Mouse (Mus musculus) embryonic facial prominence, embryonic 10.5 days (tissue): ENCODE measurements around the gene Pdgfc. TPM values are rescaled to one million over a fixed set of nuclear protein-coding genes. Genes with fewer than 3 reads are reported as not detected.

Experiments
- polyA plus RNA-seq: library from polyadenylated mRNA; unstranded; fragments of >200 nt; fragmentation: Nextera tagmentation; extraction: Ambion mirVana; gene quantifications from 2 replicates; pipeline ENCODE4 v1.2.1, GENCODE M21; 2016

Gene Pdgfc
- polyA plus RNA-seq, 1 experiment from 2014 or later = 43.3 TPM

Other genes starting within 250 kb of the Pdgfc start
- 1.4 and 1.7 TPM in 2 replicates for gene Gria2, start 233.6 kb upstream of the Pdgfc start, polyA plus RNA-seq
- gene Glrb, start 122.8 kb upstream of the Pdgfc start, polyA plus RNA-seq = 6.7 and 7.2 TPM in 2 replicates